Mouse (Mus musculus) liver, embryonic 14.5 days (tissue): ENCODE data around the gene Rbm47. TPM values are rescaled to one million over a fixed set of nuclear protein-coding genes. Genes with fewer than 3 reads are reported as not detected.

Experiments
- ATAC-seq: fragments of 200-750 bp; cut with Nextera tagmentation; 2 replicates; pipeline ENCODE4 v1.8.0; 2017; ENCODE audit warnings: moderate number of reproducible peaks, mild to moderate bottlenecking, moderate library complexity; ENCODE audit not compliant: insufficient read depth
- DNase-seq, 3 experiments: peaks; one replicate each; pipeline ENCODE4 v3.0.0-alpha.2; 2012 to 2013; ENCODE audit warnings: low read depth in 3 of 3, low spot score in 3 of 3
- H3K27ac ChIP-seq: fragments of 300-500 bp; sonication (generic); 2 replicates; pipeline ENCODE4 v1.5.1; 2014; ENCODE audit warnings: moderate library complexity, mild to moderate bottlenecking, control low read depth, inconsistent platforms
- H3K27me3 ChIP-seq: fragments of 300-500 bp; sonication (generic); 2 replicates; pipeline ENCODE4 v1.6.1; 2014; ENCODE audit warnings: mild to moderate bottlenecking, low read length, moderate library complexity; ENCODE audit not compliant: control insufficient read depth, insufficient read depth
- H3K36me3 ChIP-seq: fragments of 300-500 bp; sonication (generic); replicated peaks from 2 replicates; pipeline ENCODE4 v1.6.1; 2014; ENCODE audit warnings: low read depth; ENCODE audit not compliant: control insufficient read depth, insufficient read depth
- H3K4me1 ChIP-seq, 2 experiments: fragments of 200-500 bp in 1 of 2; fragments of 300-500 bp in 1 of 2; sonication (generic) in 1 of 2; replicated peaks; 2 replicates each; pipeline ENCODE4 v1.6.1; 2012 to 2014; ENCODE audit warnings: antibody characterized with exemption in 1 of 2, inconsistent platforms in 1 of 2, low read length in 1 of 2; ENCODE audit not compliant: control insufficient read depth in 2 of 2, insufficient read depth in 2 of 2
- H3K4me2 ChIP-seq: fragments of 300-500 bp; sonication (generic); 2 replicates; pipeline ENCODE4 v1.6.1; 2014; ENCODE audit warnings: low read depth, mild to moderate bottlenecking, control low read depth, moderate library complexity
- H3K4me3 ChIP-seq, 2 experiments: fragments of 200-500 bp in 1 of 2; fragments of 300-500 bp in 1 of 2; sonication (generic) in 1 of 2; 2 replicates each; pipeline ENCODE4 v1.5.1; 2012 to 2014; ENCODE audit warnings: low read depth in 2 of 2, low read length in 2 of 2, mild to moderate bottlenecking in 2 of 2, control low read depth in 1 of 2, inconsistent platforms in 1 of 2, moderate library complexity in 1 of 2; ENCODE audit not compliant: insufficient read depth in 1 of 2
- H3K9ac ChIP-seq: fragments of 300-500 bp; sonication (generic); replicated peaks from 2 replicates; pipeline ENCODE4 v1.6.1; 2014; ENCODE audit warnings: mild to moderate bottlenecking, control low read depth, moderate library complexity
- H3K9me3 ChIP-seq: fragments of 300-500 bp; sonication (generic); 2 replicates; pipeline ENCODE4 v1.6.1; 2016; ENCODE audit warnings: low read length, mixed read lengths; ENCODE audit not compliant: control insufficient read depth
- CTCF ChIP-seq: IDR thresholded peaks from 2 replicates; pipeline ENCODE4 v1.5.1; 2016; ENCODE audit warnings: antibody characterized with exemption, low read depth, control low read depth
- EP300 ChIP-seq: IDR thresholded peaks from 2 replicates; pipeline ENCODE4 v1.6.1; 2016; ENCODE audit warnings: antibody characterized with exemption, low read depth
- WGBS: fragments of 180-500 bp; shearing (Covaris S2); extraction: QIAGEN DNeasy Blood & Tissue Kit; methylation state at CpG from one replicate; pipeline ENCODE4 v1.1.7; 2014; ENCODE audit not compliant: insufficient replicate concordance; 5-methylcytosine and 5-hydroxymethylcytosine counted together
- polyA plus RNA-seq, 2 experiments: library from polyadenylated mRNA; depleted of rRNA in 1 of 2; stranded (reverse) in 1 of 2; unstranded in 1 of 2; fragments of >200 nt; fragmentation: Nextera tagmentation in 1 of 2; extraction: Ambion mirVana in 1 of 2; gene quantifications; 2 replicates each; pipeline versions ENCODE4 v1.2.1 to v1.2.3; 2012 to 2014

The Rbm47 gene
- polyA plus RNA-seq, 2 experiments, result 3.1 to 7.7 TPM

DNA sequence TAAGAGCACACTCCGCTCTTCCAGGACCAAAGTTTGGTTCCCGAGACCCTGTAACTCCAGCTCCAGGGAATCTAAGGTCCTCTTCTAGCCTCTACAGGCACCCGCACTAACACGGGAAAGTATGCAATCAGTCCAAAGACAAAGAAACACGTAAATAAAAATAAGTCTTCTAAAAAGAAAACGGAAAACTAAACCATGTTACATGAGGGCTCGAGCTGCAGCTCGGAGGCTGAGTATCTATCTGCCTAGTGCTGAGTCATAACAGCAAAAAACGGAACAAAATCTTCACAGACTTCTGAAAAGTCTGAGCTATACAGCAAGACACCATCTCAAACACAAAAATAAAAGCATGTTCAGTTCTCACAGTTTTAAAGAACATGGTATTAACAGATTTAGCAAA is 86.0 kb downstream of the Rbm47 start:
- H3K9me3 ChIP-seq, result no peaks in the 10 kb centered on the region
- no peak overlapping the region for H3K27ac ChIP-seq
- no peak overlapping the region for H3K4me3 ChIP-seq
- DNase-seq (no peak), ATAC-seq (no peak)
- H3K9ac ChIP-seq, result no peak overlapping the region
- no peak overlapping the region for H3K4me2 ChIP-seq
- H3K27me3 ChIP-seq, result no peaks in the 10 kb centered on the region
- peaks cover 3 to 14% of the 10 kb centered on the region in 2 experiments; a peak in 3 of 4 replicates for H3K4me1 ChIP-seq
- no peaks in the 10 kb centered on the region for H3K36me3 ChIP-seq
- TF ChIP-seq EP300 (no peak), CTCF (no peak)
- WGBS, result 46% methylated on average over 9 of the region's 9 CpGs

- Histone ChIP-seq H3K36me3 (no peaks in the 10 kb centered on the region), H3K9me3 (no peaks in the 10 kb centered on the region), H3K27ac (no peak overlapping the region), H3K4me1 (peaks cover 3 to 14% of the 10 kb centered on the region in 2 experiments; a peak in 3 of 4 replicates), H3K27me3 (no peaks in the 10 kb centered on the region), H3K9ac (no peak overlapping the region), H3K4me3 (no peak overlapping the region), H3K4me2 (no peak overlapping the region)
- TF ChIP-seq EP300, result no peak
- TF ChIP-seq CTCF, result no peak
- ATAC-seq (no peak), DNase-seq (no peak)
- WGBS, result 73% methylated on average over 1 of the region's 1 CpGs
These were observed 86.6 kb downstream of the Rbm47 start for GRCm38 (mm10) chr5:66086304-66086703.

DNA sequence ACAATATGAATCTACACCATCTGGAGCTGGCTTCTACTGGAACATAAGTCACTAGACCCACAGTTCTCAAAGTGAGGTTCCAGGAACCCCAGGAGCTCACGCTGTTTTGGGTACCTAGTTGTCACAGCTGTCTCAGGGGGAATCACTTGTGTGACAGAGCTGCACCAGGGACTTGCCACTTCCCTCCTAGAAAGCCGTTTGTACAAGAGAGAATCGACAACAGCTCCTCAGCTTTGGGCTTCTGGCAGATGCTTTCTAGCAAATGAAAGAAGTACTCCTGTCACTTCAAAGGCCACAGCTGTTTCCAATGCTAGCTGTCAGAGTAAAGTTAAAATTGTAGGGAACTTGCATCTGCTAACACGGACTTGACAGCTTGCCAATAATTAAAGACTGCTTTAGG is 87.4 kb downstream of the Rbm47 start:
- Histone ChIP-seq H3K9ac (no peak overlapping the region), H3K27me3 (no peaks in the 10 kb centered on the region), H3K27ac (no peak overlapping the region), H3K4me2 (no peak overlapping the region), H3K4me3 (no peak overlapping the region), H3K4me1 (peaks cover 3 to 14% of the 10 kb centered on the region in 2 experiments; a peak in 3 of 4 replicates), H3K9me3 (no peaks in the 10 kb centered on the region), H3K36me3 (no peaks in the 10 kb centered on the region)
- ATAC-seq, result no peak
- TF ChIP-seq CTCF (no peak), EP300 (no peak)
- DNase-seq, result no peak
- WGBS, result 38% methylated on average over 4 of the region's 4 CpGs

DNA sequence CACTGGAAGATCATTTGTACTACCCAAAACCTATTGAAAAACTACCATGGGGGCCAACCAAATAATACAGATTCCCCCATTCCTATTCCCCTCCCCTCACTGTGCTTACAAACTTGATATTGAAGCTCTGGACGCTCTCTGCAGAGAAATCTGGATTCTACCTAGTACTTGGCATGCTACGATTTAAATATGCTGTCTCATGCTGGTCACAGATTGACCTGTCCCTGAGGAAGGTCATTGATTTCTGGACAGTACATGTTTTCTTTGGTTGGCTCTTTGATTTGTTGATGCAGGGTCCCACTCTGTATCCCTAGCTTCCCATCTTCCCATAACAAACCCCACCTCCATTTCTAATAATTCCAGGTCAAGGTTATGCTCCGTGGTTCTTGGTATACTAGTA is 88.4 kb downstream of the Rbm47 start:
- no peak overlapping the region for H3K9ac ChIP-seq
- H3K9me3 ChIP-seq, result no peaks in the 10 kb centered on the region
- H3K4me1 ChIP-seq, result peaks cover 0 to 9% of the 10 kb centered on the region in 2 experiments; a peak in 2 of 4 replicates
- TF ChIP-seq CTCF (no peak), EP300 (no peak)
- ATAC-seq (no peak), DNase-seq (no peak)
- H3K27ac ChIP-seq, result no peak overlapping the region
- no peak overlapping the region for H3K4me2 ChIP-seq
- no peaks in the 10 kb centered on the region for H3K27me3 ChIP-seq
- no peaks in the 10 kb centered on the region for H3K36me3 ChIP-seq
- 61% methylated on average over 3 of the region's 3 CpGs for WGBS
- no peak overlapping the region for H3K4me3 ChIP-seq

DNA sequence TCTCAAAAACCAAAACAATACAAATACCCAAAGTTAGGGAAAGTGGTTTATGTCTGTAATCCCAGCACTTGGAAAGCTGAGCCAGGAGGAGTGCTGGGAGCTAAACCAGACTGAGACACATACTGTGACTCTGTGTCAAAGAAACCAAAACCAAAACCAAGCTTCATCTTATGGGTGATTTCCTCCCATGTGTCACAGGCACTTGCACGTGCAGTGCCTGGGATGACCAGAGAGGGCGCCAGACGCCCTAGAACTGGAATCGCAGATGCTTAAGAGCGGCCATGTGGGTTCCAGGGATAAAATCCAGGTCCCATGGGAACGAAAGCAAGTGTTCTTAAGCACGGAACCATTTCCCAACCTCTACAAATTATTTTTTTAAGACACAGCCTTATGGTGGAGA is 89.6 kb downstream of the Rbm47 start:
- Histone ChIP-seq H3K27me3 (no peaks in the 10 kb centered on the region), H3K9ac (no peak overlapping the region), H3K4me1 (peaks cover 0 to 3% of the 10 kb centered on the region in 2 experiments; a peak in 2 of 4 replicates), H3K4me3 (no peak overlapping the region), H3K27ac (no peak overlapping the region), H3K9me3 (no peaks in the 10 kb centered on the region), H3K4me2 (no peak overlapping the region), H3K36me3 (no peaks in the 10 kb centered on the region)
- TF ChIP-seq EP300 (no peak), CTCF (peak; percentile 89)
- no peak for ATAC-seq
- WGBS, result 31% methylated on average over 7 of the region's 7 CpGs
- no peak for DNase-seq
